Mouse (Mus musculus): ENCODE data around the gene Bbs10. TPM values are rescaled to one million over a fixed set of nuclear protein-coding genes. Genes with fewer than 3 reads are reported as not detected.

Bbs10 gene
- polyA plus RNA-seq, 1 experiment from 2014 or later, result 6.6 TPM

- Histone ChIP-seq H3K9ac (replicated peaks; ENCODE audit: low read length) (no peak overlapping the region), H3K27ac (replicated peaks; ENCODE audit: low read depth, low read length) (no peak overlapping the region), H3K4me3 (replicated peaks; ENCODE audit: low read depth, low read length) (no peak overlapping the region), H3K4me2 (ENCODE audit: low read length) (no peak overlapping the region), H3K4me1 (ENCODE audit: control insufficient read depth, insufficient read depth, low read length) (no peaks in the 10 kb centered on the region), H3K36me3 (ENCODE audit: control insufficient read depth, insufficient read depth, low read length) (peaks cover 58% of the 10 kb centered on the region), H3K9me3 (ENCODE audit: control insufficient read depth, low read length) (no peaks in the 10 kb centered on the region), H3K27me3 (ENCODE audit: control insufficient read depth, insufficient read depth, low read length) (no peaks in the 10 kb centered on the region)
- DNase-seq, result peak; percentile 38
- WGBS, result 22% methylated on average over 5 of the region's 5 CpGs
- no peak for ATAC-seq (ENCODE audit: low FRiP score, low TSS enrichment)
These were observed 24.9 kb upstream of the Bbs10 start for GRCm38 (mm10) chr10:111273463-111274088.

GRCm38 (mm10) chr10:111275822-111276221 lies 22.7 kb upstream of the Bbs10 start:
- Histone ChIP-seq H3K4me2 (ENCODE audit: low read length) (no peak overlapping the region), H3K9ac (replicated peaks; ENCODE audit: low read length) (no peak overlapping the region), H3K27me3 (ENCODE audit: control insufficient read depth, insufficient read depth, low read length) (no peaks in the 10 kb centered on the region), H3K36me3 (ENCODE audit: control insufficient read depth, insufficient read depth, low read length) (peaks cover 50% of the 10 kb centered on the region), H3K4me3 (replicated peaks; ENCODE audit: low read depth, low read length) (no peak overlapping the region), H3K27ac (replicated peaks; ENCODE audit: low read depth, low read length) (no peak overlapping the region), H3K4me1 (ENCODE audit: control insufficient read depth, insufficient read depth, low read length) (no peaks in the 10 kb centered on the region), H3K9me3 (ENCODE audit: control insufficient read depth, low read length) (no peaks in the 10 kb centered on the region)
- ATAC-seq (ENCODE audit: low FRiP score, low TSS enrichment) (no peak), DNase-seq (no peak)
- 89% methylated on average over 2 of the region's 2 CpGs for WGBS

GRCm38 (mm10) chr10:111297631-111298030 lies 848 bp upstream of the Bbs10 start:
- Histone ChIP-seq H3K4me3 (replicated peaks; ENCODE audit: low read depth, low read length) (no peak overlapping the region), H3K27me3 (ENCODE audit: control insufficient read depth, insufficient read depth, low read length) (no peaks in the 10 kb centered on the region), H3K4me1 (ENCODE audit: control insufficient read depth, insufficient read depth, low read length) (peaks cover 6% of the 10 kb centered on the region; the same call in 1 of the 2 replicates), H3K9me3 (ENCODE audit: control insufficient read depth, low read length) (no peaks in the 10 kb centered on the region), H3K36me3 (ENCODE audit: control insufficient read depth, insufficient read depth, low read length) (peaks cover 9% of the 10 kb centered on the region; the same call in 1 of the 2 replicates), H3K4me2 (ENCODE audit: low read length) (peak overlapping the region; percentile 62), H3K27ac (replicated peaks; ENCODE audit: low read depth, low read length) (no peak overlapping the region), H3K9ac (replicated peaks; ENCODE audit: low read length) (no peak overlapping the region)
- DNase-seq, result no peak
- WGBS, result 46% methylated on average over 6 of the region's 6 CpGs
- no peak for ATAC-seq (ENCODE audit: low FRiP score, low TSS enrichment)

GRCm38 (mm10) chr10:111299591-111299990 lies 1.1 kb downstream of the Bbs10 start:
- Histone ChIP-seq H3K27ac (replicated peaks; ENCODE audit: low read depth, low read length) (no peak overlapping the region), H3K27me3 (ENCODE audit: control insufficient read depth, insufficient read depth, low read length) (no peaks in the 10 kb centered on the region), H3K9me3 (ENCODE audit: control insufficient read depth, low read length) (no peaks in the 10 kb centered on the region), H3K9ac (replicated peaks; ENCODE audit: low read length) (0 out of 2 replicates have a peak overlapping the region, but pooled peaks have one; percentile 69), H3K4me3 (replicated peaks; ENCODE audit: low read depth, low read length) (no peak overlapping the region), H3K4me1 (ENCODE audit: control insufficient read depth, insufficient read depth, low read length) (peaks cover 6% of the 10 kb centered on the region; the same call in 1 of the 2 replicates), H3K4me2 (ENCODE audit: low read length) (no peak overlapping the region), H3K36me3 (ENCODE audit: control insufficient read depth, insufficient read depth, low read length) (no peaks in the 10 kb centered on the region)
- WGBS, result 78% methylated on average over 6 of the region's 6 CpGs
- ATAC-seq (ENCODE audit: low FRiP score, low TSS enrichment) (no peak), DNase-seq (peak; percentile 43)

GRCm38 (mm10) chr10:111301041-111301440 lies 2.6 kb downstream of the Bbs10 start:
- Histone ChIP-seq H3K4me2 (ENCODE audit: low read length) (no peak overlapping the region), H3K4me3 (replicated peaks; ENCODE audit: low read depth, low read length) (no peak overlapping the region), H3K9me3 (ENCODE audit: control insufficient read depth, low read length) (no peaks in the 10 kb centered on the region), H3K9ac (replicated peaks; ENCODE audit: low read length) (no peak overlapping the region), H3K27me3 (ENCODE audit: control insufficient read depth, insufficient read depth, low read length) (no peaks in the 10 kb centered on the region), H3K4me1 (ENCODE audit: control insufficient read depth, insufficient read depth, low read length) (peaks cover 6% of the 10 kb centered on the region; the same call in 1 of the 2 replicates), H3K27ac (replicated peaks; ENCODE audit: low read depth, low read length) (no peak overlapping the region), H3K36me3 (ENCODE audit: control insufficient read depth, insufficient read depth, low read length) (no peaks in the 10 kb centered on the region)
- ATAC-seq (ENCODE audit: low FRiP score, low TSS enrichment), result no peak
- DNase-seq, result no peak
- 93% methylated on average over 5 of the region's 5 CpGs for WGBS

GRCm38 (mm10) chr10:111302486-111302885 lies 4.0 kb downstream of the Bbs10 start:
- ATAC-seq (ENCODE audit: low FRiP score, low TSS enrichment) (no peak), DNase-seq (no peak)
- H3K27me3 ChIP-seq (ENCODE audit: control insufficient read depth, insufficient read depth, low read length), result no peaks in the 10 kb centered on the region
- no peaks in the 10 kb centered on the region for H3K9me3 ChIP-seq (ENCODE audit: control insufficient read depth, low read length)
- H3K4me2 ChIP-seq (ENCODE audit: low read length), result no peak overlapping the region
- peaks cover 6% of the 10 kb centered on the region; the same call in 1 of the 2 replicates for H3K4me1 ChIP-seq (ENCODE audit: control insufficient read depth, insufficient read depth, low read length)
- no peak overlapping the region for H3K27ac ChIP-seq (replicated peaks; ENCODE audit: low read depth, low read length)
- H3K4me3 ChIP-seq (replicated peaks; ENCODE audit: low read depth, low read length), result no peak overlapping the region
- 91% methylated on average over 6 of the region's 6 CpGs for WGBS
- no peaks in the 10 kb centered on the region for H3K36me3 ChIP-seq (ENCODE audit: control insufficient read depth, insufficient read depth, low read length)
- no peak overlapping the region for H3K9ac ChIP-seq (replicated peaks; ENCODE audit: low read length)

GRCm38 (mm10) chr10:111308850-111309501 lies 10.5 kb downstream of the Bbs10 start:
- DNase-seq, result no peak
- no peak overlapping the region for H3K4me3 ChIP-seq (replicated peaks; ENCODE audit: low read depth, low read length)
- H3K4me1 ChIP-seq (ENCODE audit: control insufficient read depth, insufficient read depth, low read length), result no peaks in the 10 kb centered on the region
- H3K9me3 ChIP-seq (ENCODE audit: control insufficient read depth, low read length), result no peaks in the 10 kb centered on the region
- H3K27me3 ChIP-seq (ENCODE audit: control insufficient read depth, insufficient read depth, low read length), result no peaks in the 10 kb centered on the region
- H3K4me2 ChIP-seq (ENCODE audit: low read length), result no peak overlapping the region
- no peak for ATAC-seq (ENCODE audit: low FRiP score, low TSS enrichment)
- 95% methylated on average over 13 of the region's 13 CpGs for WGBS
- no peak overlapping the region for H3K9ac ChIP-seq (replicated peaks; ENCODE audit: low read length)
- no peaks in the 10 kb centered on the region for H3K36me3 ChIP-seq (ENCODE audit: control insufficient read depth, insufficient read depth, low read length)
- H3K27ac ChIP-seq (replicated peaks; ENCODE audit: low read depth, low read length), result no peak overlapping the region

- Histone ChIP-seq H3K9ac (replicated peaks; ENCODE audit: low read length) (no peak overlapping the region), H3K4me1 (ENCODE audit: control insufficient read depth, insufficient read depth, low read length) (no peaks in the 10 kb centered on the region), H3K9me3 (ENCODE audit: control insufficient read depth, low read length) (no peaks in the 10 kb centered on the region), H3K4me3 (replicated peaks; ENCODE audit: low read depth, low read length) (no peak overlapping the region), H3K27me3 (ENCODE audit: control insufficient read depth, insufficient read depth, low read length) (no peaks in the 10 kb centered on the region), H3K4me2 (ENCODE audit: low read length) (no peak overlapping the region), H3K36me3 (ENCODE audit: control insufficient read depth, insufficient read depth, low read length) (no peaks in the 10 kb centered on the region), H3K27ac (replicated peaks; ENCODE audit: low read depth, low read length) (no peak overlapping the region)
- 90% methylated on average over 6 of the region's 6 CpGs for WGBS
- ATAC-seq (ENCODE audit: low FRiP score, low TSS enrichment) (no peak), DNase-seq (no peak)
These were observed 14.8 kb downstream of the Bbs10 start for GRCm38 (mm10) chr10:111313282-111313681.
